Mouse (Mus musculus) macrophage (primary cell): ENCODE results near the gene Zfp597. TPM values are rescaled to one million over a fixed set of nuclear protein-coding genes. Genes with fewer than 3 reads are reported as not detected.
A peak's percentile ranks its signal among the peaks of the same experiment; 100 is the strongest.
"Not testable (repeated sequence)": the region's sequence is repeated elsewhere in the genome, so short reads cannot be mapped to it uniquely, and the experiment has no call there.

ENCODE experiments used
- H3K27ac ChIP-seq: fragments of 350-480 bp; formaldehyde crosslinking; 2 replicates; pipeline ENCODE4 v1.9.0; 2021
- H3K36me3 ChIP-seq: fragments of 350-480 bp; formaldehyde crosslinking; 2 replicates; pipeline ENCODE4 v1.9.0; 2021; ENCODE audit errors: inconsistent target
- H3K4me3 ChIP-seq: fragments of 350-480 bp; formaldehyde crosslinking; 2 replicates; pipeline ENCODE4 v1.9.0; 2021; ENCODE audit errors: inconsistent target
- H3K79me2 ChIP-seq: fragments of 350-480 bp; formaldehyde crosslinking; 2 replicates; pipeline ENCODE4 v1.9.0; 2021; ENCODE audit errors: inconsistent target
- WGBS: methylation state at CpG from one replicate; pipeline ENCODE4 v1.1.7; 2026; ENCODE audit warnings: inconsistent platforms; ENCODE audit not compliant: missing documents; 5-methylcytosine and 5-hydroxymethylcytosine counted together
- polyA plus RNA-seq: library from polyadenylated mRNA; stranded (reverse); fragments of 250-400 nt; gene quantifications from 3 replicates; pipeline ENCODE4 v1.2.4, GENCODE M21; 2018; ENCODE audit warnings: inconsistent platforms

The Zfp597 gene
- polyA plus RNA-seq, 1 experiment from 2014 or later, result 4.2 TPM

DNA sequence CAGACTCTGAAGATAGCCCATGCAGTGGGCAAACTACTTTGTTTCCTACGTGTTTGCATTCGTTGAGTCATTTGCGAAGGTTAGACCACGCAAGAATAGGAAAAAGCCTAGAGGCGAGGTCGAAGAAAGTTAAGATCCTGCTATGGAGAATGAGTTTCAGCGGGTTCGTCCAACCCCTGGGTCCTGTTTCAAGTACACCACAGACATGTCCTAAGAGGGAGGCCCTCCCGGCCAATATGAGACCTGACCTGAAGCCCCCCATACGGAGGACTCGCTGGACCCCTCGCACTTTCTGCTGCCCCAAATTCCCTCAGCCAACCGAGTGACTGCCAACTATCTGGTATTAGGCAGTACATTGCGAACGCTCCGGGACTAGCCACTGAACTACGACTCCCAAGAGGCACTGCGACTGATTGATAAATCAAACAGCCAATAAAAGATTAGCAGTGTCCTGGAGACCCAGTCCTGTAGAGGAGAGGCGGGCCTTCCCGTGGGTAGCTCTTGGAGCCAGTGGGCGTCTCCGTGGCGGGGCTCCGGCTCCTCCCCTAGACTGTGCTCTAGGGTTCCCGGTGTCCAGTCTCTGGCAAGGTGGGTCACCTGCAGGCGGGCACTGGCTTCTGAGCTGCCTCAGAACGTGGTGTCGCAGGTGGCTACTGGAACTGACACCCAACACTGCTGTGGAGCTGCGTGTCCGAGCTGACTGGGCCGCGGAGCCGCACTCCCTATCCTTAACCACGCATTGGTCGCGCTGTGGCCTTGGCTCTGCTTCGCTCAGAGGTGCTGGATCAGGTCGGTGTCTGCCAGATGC lies 37.4 kb downstream of the Zfp597 start, which contains the start of gene Zfp174:
TSS of gene Zfp174 (plus strand) at position 558 of the 808 bp plus-strand sequence.
- H3K4me3 ChIP-seq, result peak within 1 kb of the TSS; percentile 59
- WGBS, result 5% methylated on average over 38 of the region's 38 CpGs
- H3K27ac ChIP-seq, result no peak within 1 kb of the TSS
- no peaks in the 10 kb centered on the region for H3K36me3 ChIP-seq
- no peaks in the 10 kb centered on the region for H3K79me2 ChIP-seq

DNA sequence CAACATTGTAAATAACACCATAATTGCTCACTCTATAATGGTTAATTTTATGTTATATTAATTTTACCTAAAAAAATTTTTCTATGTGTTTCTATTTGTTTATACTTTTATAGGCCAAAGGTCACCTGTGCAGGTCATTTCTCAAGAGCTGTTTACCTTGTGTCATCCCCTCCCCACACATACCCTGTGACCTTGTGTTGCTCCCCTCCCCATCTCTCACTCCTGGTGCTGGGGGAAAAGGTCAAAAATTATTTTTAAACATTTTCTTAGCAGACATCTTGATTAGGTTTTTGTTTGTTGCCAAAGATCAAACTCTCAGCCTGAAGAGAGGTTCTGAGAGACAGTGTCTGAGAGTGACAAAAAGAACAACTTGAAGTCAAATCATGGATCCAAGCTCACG lies 40.6 kb downstream of the Zfp597 start:
- Histone ChIP-seq H3K36me3 (no peaks in the 10 kb centered on the region), H3K4me3 (no peak overlapping the region), H3K79me2 (no peaks in the 10 kb centered on the region), H3K27ac (no peak overlapping the region)
- WGBS, result 75% methylated on average over 1 of the region's 1 CpGs

DNA sequence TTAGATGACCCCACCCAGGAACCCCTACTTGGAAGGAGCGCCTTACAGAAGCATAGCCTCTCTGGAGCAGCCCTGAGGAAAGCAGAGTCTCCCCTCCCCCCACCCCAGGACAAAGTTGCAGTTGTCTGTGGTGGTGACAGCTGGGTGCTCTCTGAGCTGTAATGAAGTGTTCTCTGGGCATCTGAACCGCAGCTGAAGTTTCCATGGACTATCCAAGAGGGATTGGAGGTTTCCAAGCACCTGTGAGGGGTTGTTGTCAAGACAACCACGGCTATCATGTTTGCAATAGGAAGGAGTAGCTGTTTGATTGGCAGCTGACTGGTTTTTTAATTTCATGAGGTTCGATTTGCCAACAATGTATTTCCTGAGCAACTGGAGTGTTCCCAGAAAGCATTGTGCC lies 41.4 kb downstream of the Zfp597 start:
- H3K79me2 ChIP-seq, result no peaks in the 10 kb centered on the region
- H3K4me3 ChIP-seq, result no peak overlapping the region
- no peaks in the 10 kb centered on the region for H3K36me3 ChIP-seq
- H3K27ac ChIP-seq, result no peak overlapping the region
- WGBS, result 51% methylated on average over 4 of the region's 4 CpGs

DNA sequence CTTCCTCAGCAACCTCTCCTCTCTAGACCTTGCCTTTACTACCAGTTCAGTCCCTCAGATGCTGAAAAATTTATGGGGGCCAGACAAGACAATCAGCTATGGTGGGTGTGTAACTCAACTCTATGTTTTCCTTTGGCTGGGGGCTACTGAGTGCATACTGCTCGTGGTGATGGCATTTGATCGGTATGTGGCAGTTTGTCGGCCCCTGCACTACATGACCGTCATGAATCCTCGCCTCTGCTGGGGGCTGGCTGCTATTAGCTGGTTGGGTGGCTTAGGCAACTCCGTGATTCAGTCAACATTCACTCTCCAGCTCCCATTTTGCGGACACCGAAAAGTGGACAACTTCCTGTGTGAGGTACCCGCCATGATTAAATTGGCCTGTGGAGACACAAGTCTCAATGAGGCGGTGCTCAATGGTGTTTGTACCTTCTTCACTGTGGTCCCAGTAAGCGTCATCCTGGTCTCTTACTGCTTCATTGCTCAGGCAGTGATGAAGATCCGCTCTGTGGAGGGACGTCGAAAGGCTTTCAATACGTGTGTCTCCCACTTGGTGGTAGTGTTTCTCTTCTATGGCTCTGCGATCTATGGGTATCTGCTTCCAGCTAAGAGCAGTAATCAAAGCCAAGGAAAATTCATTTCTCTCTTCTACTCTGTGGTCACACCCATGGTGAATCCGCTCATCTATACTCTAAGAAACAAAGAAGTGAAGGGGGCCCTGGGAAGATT lies 45.0 kb downstream of the Zfp597 start:
- 73% methylated on average over 17 of the region's 17 CpGs for WGBS
- H3K4me3 ChIP-seq, result no peak overlapping the region

DNA sequence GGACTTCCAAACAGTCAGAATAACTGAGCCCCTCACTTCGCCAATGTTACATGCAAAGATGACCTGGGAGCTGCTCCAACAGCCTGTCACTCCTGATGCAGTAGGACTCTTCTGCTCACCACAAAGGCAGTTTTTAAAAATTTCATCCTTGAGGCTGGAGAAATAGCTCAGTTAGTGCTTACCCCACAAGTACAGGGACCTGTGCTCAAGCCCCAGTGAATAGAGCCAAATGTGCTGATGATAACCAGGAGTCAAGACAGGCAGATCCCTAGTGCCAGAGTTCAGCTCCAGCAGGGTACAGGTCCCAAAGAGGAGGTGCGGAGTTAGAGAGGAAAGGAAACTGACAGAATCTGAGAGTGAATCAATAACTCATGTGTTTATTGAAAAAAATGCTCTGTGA lies 48.9 kb downstream of the Zfp597 start:
- Histone ChIP-seq H3K4me3 (no peak overlapping the region), H3K36me3 (no peaks in the 10 kb centered on the region), H3K27ac (no peak overlapping the region), H3K79me2 (no peaks in the 10 kb centered on the region)
- 92% methylated on average over 2 of the region's 2 CpGs for WGBS

More for the DNA sequence above, 45.0 kb downstream of the Zfp597 start:
- Histone ChIP-seq H3K27ac (no peak overlapping the region), H3K36me3 (no peaks in the 10 kb centered on the region), H3K79me2 (no peaks in the 10 kb centered on the region)

DNA sequence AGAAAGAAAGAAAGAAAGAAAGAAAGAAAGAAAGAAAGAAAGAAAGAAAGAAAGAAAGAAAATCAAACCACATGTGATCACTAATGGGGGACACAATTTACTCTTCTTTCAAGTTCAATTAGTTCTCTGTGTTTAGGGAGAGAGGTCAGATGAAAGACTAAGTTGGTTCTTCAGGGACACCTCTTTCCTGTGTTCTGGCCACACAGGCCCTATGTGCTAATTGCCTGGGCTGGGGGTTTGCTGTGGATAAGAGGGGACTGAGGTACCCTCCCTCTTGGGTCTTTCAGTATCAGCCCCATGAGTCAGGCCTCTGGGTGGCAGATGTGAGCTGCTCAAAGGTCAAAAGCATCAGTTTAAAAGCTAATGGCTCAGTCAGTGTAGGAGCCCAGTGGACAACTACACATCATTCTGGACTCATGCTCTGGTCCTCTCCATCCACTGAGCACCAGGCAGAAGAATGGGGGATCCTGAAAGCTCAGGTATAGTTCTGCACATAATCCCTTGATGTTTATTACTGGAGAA lies 53.7 kb downstream of the Zfp597 start, which contains the start of gene Olfr15:
TSS of gene Olfr15 (plus strand) at position 291 of the 522 bp plus-strand sequence.
- H3K79me2 ChIP-seq, result no peaks in the 10 kb centered on the region
- H3K36me3 ChIP-seq, result no peaks in the 10 kb centered on the region
- no peak within 1 kb of the TSS for H3K4me3 ChIP-seq
- no peak within 1 kb of the TSS for H3K27ac ChIP-seq

DNA sequence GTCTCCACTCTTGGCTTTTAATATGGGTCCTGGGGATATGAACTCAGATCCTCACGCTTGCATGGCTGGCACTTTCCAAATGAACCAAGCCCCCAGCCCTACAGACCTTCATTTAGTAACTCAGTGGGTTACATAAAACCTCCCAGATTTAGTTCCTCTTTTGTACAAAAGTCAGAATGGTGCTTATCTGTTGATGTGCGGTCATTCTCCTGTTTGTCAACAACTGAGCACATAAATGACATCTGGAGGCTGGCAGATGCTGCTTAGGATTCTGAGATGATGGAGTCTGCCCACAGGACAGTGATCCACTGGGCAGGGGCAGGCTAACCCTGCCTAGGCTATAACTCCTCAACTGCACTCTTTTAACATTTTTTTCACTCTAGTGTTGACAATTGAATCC lies 54.6 kb downstream of the Zfp597 start:
- H3K4me3 ChIP-seq, result no peak overlapping the region
- 54% methylated on average over 2 of the region's 2 CpGs for WGBS
- no peaks in the 10 kb centered on the region for H3K36me3 ChIP-seq
- H3K79me2 ChIP-seq, result no peaks in the 10 kb centered on the region
- H3K27ac ChIP-seq, result no peak overlapping the region

DNA sequence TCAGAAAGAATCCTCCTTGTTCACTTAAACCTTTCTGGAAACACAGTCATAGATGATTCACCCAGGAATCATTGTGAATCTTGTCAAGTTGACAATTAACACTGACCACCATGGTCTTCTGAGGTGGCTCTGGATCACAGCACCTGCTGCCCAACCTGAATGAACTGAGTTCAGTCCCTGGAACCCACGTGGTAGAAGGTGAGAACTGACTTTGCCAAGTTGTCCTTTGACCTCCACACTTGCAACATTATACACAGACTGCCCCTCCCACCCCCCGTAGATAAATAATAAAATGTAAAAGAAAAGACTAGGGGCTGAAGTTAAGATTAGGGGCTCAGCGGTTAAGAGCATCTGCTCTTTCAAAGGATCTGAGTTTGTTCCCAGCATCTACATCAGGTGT lies 56.3 kb downstream of the Zfp597 start:
- Histone ChIP-seq H3K79me2 (no peaks in the 10 kb centered on the region), H3K4me3 (no peak overlapping the region), H3K36me3 (no peaks in the 10 kb centered on the region), H3K27ac (no peak overlapping the region)
- 82% methylated on average over 3 of the region's 3 CpGs for WGBS

DNA sequence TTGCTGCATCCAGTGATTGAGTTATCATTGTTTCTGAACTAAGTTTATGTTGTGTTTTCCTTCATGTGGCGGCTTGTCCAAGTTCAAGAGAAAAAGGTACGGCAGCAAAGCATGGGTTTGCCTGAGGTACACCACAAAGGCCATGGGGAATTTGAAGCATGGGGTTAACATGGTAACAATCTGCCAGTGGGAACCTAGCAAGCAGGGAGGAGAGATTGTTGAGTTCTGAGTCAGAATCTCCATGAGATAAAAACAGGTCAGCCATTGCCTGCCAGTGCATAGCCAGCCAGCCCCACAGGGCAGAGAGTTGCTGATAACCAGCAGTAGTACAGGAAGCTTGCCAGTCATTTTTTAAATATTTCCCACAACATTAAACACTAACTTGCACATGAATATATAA lies 64.2 kb downstream of the Zfp597 start:
- 92% methylated on average over 2 of the region's 2 CpGs for WGBS
- Histone ChIP-seq H3K4me3 (no peak overlapping the region), H3K36me3 (no peaks in the 10 kb centered on the region), H3K27ac (no peak overlapping the region), H3K79me2 (no peaks in the 10 kb centered on the region)

DNA sequence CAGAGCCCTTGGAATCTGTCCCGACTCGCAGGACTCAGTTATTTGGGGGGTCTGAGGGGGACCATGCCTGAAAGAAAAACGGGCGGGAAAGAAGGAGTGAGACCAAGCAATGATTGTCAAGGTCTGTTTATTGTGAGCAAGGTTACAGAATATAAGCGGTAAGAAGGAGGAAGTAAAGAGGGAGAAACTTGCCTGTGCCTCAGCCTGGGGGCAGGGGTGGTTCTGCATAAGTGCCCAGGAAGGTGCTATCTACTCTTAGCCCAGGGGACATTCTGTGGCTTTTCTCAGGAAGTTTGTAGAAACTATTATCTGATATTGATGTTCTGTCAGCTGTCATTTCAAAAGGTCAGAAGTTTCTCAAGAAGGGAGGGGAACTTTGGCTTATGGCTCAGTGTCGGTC lies 69.7 kb downstream of the Zfp597 start:
- 82% methylated on average over 6 of the region's 6 CpGs for WGBS
- not testable (repeated sequence) for H3K27ac ChIP-seq

More for the DNA sequence above, 69.7 kb downstream of the Zfp597 start:
- H3K36me3 ChIP-seq, H3K4me3 ChIP-seq, H3K79me2 ChIP-seq: not testable (repeated sequence)

Other genes starting within 250 kb of the Zfp597 start
- 2.8 to 7.3 TPM (median 3.5 TPM) in 3 replicates for gene Mefv, start 166.5 kb downstream of the Zfp597 start, polyA plus RNA-seq
- 33.4 to 51.2 TPM (median 45.8 TPM) in 3 replicates for gene Zfp263, start 140.5 kb downstream of the Zfp597 start, polyA plus RNA-seq
- gene Olfr15, start 53.7 kb downstream of the Zfp597 start, polyA plus RNA-seq, result not detected in 3 replicates
- gene Zfp174, start 37.3 kb downstream of the Zfp597 start, polyA plus RNA-seq, result 0.63 to 0.84 TPM (median 0.82 TPM) in 3 replicates
- 62.3 to 107 TPM (median 75.6 TPM) in 3 replicates for gene Naa60, start 12.2 kb downstream of the Zfp597 start, polyA plus RNA-seq
- 1.2 TPM in 1 of 3 replicates, not detected in the others for gene Gm20695, start 87 bp upstream of the Zfp597 start, polyA plus RNA-seq
- gene 1700037C18Rik, start 24.1 kb upstream of the Zfp597 start, polyA plus RNA-seq, result 1.4 to 3.0 TPM (median 2.9 TPM) in 3 replicates
- 6.1 to 9.4 TPM (median 7.9 TPM) in 3 replicates for gene Cluap1, start 24.2 kb upstream of the Zfp597 start, polyA plus RNA-seq
- gene Nlrc3, start 92.1 kb upstream of the Zfp597 start, polyA plus RNA-seq, result 4.1 to 9.1 TPM (median 5.7 TPM) in 3 replicates
- gene Slx4, start 119.2 kb upstream of the Zfp597 start, polyA plus RNA-seq, result 16.9 to 28.0 TPM (median 25.8 TPM) in 3 replicates
- not detected in 3 replicates for gene Dnase1, start 152.4 kb upstream of the Zfp597 start, polyA plus RNA-seq
- 39.0 to 64.9 TPM (median 52.6 TPM) in 3 replicates for gene Trap1, start 193.3 kb upstream of the Zfp597 start, polyA plus RNA-seq